Mouse (Mus musculus): ENCODE data around the gene Fhad1. TPM values are rescaled to one million over a fixed set of nuclear protein-coding genes. Genes with fewer than 3 reads are reported as not detected.
A peak's percentile ranks its signal among the peaks of the same experiment; 100 is the strongest.

The Fhad1 gene
- polyA plus RNA-seq, 1 experiment = 0.28 TPM

- no peaks in the 10 kb centered on the region for H3K4me1 ChIP-seq (ENCODE audit: control insufficient read depth, insufficient read depth, low read length)
- H3K27ac ChIP-seq (ENCODE audit: insufficient read depth, low read depth, low read length) = no peak within 1 kb of the TSS
- peak; percentile 81 for DNase-seq
- TF ChIP-seq CTCF (conservative IDR thresholded peaks at IDR 0.05; ENCODE audit: insufficient read depth, insufficient read length, low read depth, low read length) = no peak
- TF ChIP-seq POLR2A (IDR thresholded peaks at IDR 0.05; ENCODE audit: low read depth, low read length) = peak; percentile 46
- 1% methylated on average over 73 of the region's 73 CpGs for WGBS
- no peaks in the 10 kb centered on the region for H3K36me3 ChIP-seq (ENCODE audit: control insufficient read depth, insufficient read depth, low read length)
- no peaks in the 10 kb centered on the region for H3K27me3 ChIP-seq (replicated peaks; ENCODE audit: control insufficient read depth, insufficient read depth, low read length)
- H3K4me3 ChIP-seq (ENCODE audit: insufficient read depth, low read depth, low read length) = peak within 1 kb of the TSS; percentile 66
Measured at GRCm38 (mm10) chr4:141874601-141875460, 140.1 kb downstream of the Fhad1 start, which contains the start of gene Efhd2. Gene Efhd2, minus strand, starts transcription at chr4:141874920.

DNA sequence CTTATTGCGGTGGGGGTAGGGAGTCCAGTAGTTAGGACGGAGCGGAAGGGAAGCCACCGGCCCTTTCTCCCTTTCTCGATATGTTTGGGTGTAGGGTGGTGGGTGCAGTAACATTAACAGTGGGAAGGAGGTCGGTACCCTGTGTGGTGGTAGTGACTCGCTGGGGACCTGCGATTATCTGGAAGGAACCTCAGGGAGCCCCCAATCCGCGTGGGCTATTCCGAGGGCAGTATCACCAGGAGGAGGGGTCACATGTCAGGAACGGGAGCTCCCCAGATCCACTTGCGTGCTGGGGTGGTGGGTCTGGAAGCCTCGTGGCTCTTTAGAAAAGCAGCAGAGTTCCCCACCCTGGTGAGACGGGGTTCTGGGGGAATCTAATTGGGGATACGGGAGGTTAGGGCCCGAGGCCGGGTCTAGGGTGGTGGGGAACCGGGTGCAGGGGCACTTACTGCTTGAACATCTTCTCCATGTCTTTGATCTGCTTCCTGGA lies 140.7 kb downstream of the Fhad1 start:
- Histone ChIP-seq H3K36me3 (ENCODE audit: control insufficient read depth, insufficient read depth, low read length) (no peaks in the 10 kb centered on the region), H3K4me1 (ENCODE audit: control insufficient read depth, insufficient read depth, low read length) (no peaks in the 10 kb centered on the region), H3K27me3 (replicated peaks; ENCODE audit: control insufficient read depth, insufficient read depth, low read length) (no peaks in the 10 kb centered on the region), H3K4me3 (ENCODE audit: insufficient read depth, low read depth, low read length) (peak overlapping the region; percentile 66), H3K27ac (ENCODE audit: insufficient read depth, low read depth, low read length) (no peak overlapping the region)
- TF ChIP-seq POLR2A (IDR thresholded peaks at IDR 0.05; ENCODE audit: low read depth, low read length) (no peak), CTCF (conservative IDR thresholded peaks at IDR 0.05; ENCODE audit: insufficient read depth, insufficient read length, low read depth, low read length) (no peak)
- DNase-seq = no peak
- 4% methylated on average over 19 of the region's 19 CpGs for WGBS

GRCm38 (mm10) chr4:141872977-141873376 lies 141.9 kb downstream of the Fhad1 start:
- Histone ChIP-seq H3K27ac (ENCODE audit: insufficient read depth, low read depth, low read length) (no peak overlapping the region), H3K36me3 (ENCODE audit: control insufficient read depth, insufficient read depth, low read length) (no peaks in the 10 kb centered on the region), H3K4me1 (ENCODE audit: control insufficient read depth, insufficient read depth, low read length) (no peaks in the 10 kb centered on the region), H3K4me3 (ENCODE audit: insufficient read depth, low read depth, low read length) (no peak overlapping the region; the same call in 1 of the 2 replicates), H3K27me3 (replicated peaks; ENCODE audit: control insufficient read depth, insufficient read depth, low read length) (no peaks in the 10 kb centered on the region)
- DNase-seq = peak; percentile 38
- 58% methylated on average over 9 of the region's 9 CpGs for WGBS
- TF ChIP-seq POLR2A (IDR thresholded peaks at IDR 0.05; ENCODE audit: low read depth, low read length) = no peak
- no peak for TF ChIP-seq CTCF (conservative IDR thresholded peaks at IDR 0.05; ENCODE audit: insufficient read depth, insufficient read length, low read depth, low read length)

DNA sequence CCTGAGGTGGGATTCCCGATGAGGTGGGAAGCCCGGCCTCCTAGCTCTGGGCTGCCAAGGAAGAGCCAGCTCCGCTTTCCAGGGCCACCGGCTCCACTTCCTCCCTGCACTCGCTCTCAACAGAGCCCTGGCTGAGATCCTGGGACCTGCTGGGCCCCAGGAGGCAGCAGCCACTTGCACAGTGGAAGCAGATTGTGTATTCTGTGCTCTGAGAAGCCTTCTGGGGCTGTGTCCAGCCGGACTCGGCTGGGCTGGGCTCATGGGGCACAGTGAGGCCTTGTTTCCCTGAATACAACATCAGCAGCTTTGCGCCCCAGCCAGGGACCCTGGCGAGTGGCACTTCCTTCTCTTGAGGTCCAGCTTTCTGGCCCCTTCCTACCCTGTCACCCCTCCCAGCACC lies 143.0 kb downstream of the Fhad1 start:
- no peak overlapping the region for H3K27ac ChIP-seq (ENCODE audit: insufficient read depth, low read depth, low read length)
- H3K27me3 ChIP-seq (replicated peaks; ENCODE audit: control insufficient read depth, insufficient read depth, low read length) = no peaks in the 10 kb centered on the region
- H3K4me3 ChIP-seq (ENCODE audit: insufficient read depth, low read depth, low read length) = no peak overlapping the region
- WGBS = 72% methylated on average over 9 of the region's 9 CpGs
- 0 out of 2 replicates have a peak, but pooled peaks cover 7% of the 10 kb centered on the region for H3K4me1 ChIP-seq (ENCODE audit: control insufficient read depth, insufficient read depth, low read length)
- TF ChIP-seq POLR2A (IDR thresholded peaks at IDR 0.05; ENCODE audit: low read depth, low read length) (no peak), CTCF (conservative IDR thresholded peaks at IDR 0.05; ENCODE audit: insufficient read depth, insufficient read length, low read depth, low read length) (no peak)
- no peak for DNase-seq
- no peaks in the 10 kb centered on the region for H3K36me3 ChIP-seq (ENCODE audit: control insufficient read depth, insufficient read depth, low read length)

DNA sequence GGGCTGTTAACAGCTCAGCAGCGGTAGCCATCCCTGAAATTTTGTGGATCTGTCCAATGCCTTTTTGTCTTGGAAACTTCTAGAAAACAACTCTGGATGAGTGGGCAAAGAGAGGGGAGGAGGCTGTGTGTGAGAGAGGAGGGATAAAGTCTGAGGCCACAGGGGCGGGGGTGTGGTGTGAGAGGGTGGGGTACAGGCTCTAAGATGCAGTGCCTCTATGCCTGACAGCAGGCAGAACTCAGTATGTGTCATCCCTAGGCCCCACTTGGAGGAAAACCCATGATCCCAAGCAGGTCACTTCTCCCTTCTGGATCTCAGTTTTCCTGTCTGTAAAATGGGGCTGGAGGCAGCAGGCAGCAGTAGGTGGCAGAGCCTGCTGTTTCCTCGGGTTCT lies 143.6 kb downstream of the Fhad1 start:
- no peaks in the 10 kb centered on the region for H3K27me3 ChIP-seq (replicated peaks; ENCODE audit: control insufficient read depth, insufficient read depth, low read length)
- WGBS = 82% methylated on average over 3 of the region's 3 CpGs
- DNase-seq = no peak

GRCm38 (mm10) chr4:141870666-141871332 lies 144.1 kb downstream of the Fhad1 start:
- Histone ChIP-seq H3K4me3 (ENCODE audit: insufficient read depth, low read depth, low read length) (no peak overlapping the region), H3K27me3 (replicated peaks; ENCODE audit: control insufficient read depth, insufficient read depth, low read length) (no peaks in the 10 kb centered on the region), H3K27ac (ENCODE audit: insufficient read depth, low read depth, low read length) (no peak overlapping the region), H3K4me1 (ENCODE audit: control insufficient read depth, insufficient read depth, low read length) (0 out of 2 replicates have a peak, but pooled peaks cover 10% of the 10 kb centered on the region), H3K36me3 (ENCODE audit: control insufficient read depth, insufficient read depth, low read length) (no peaks in the 10 kb centered on the region)
- peak; percentile 86 for DNase-seq
- 60% methylated on average over 11 of the region's 11 CpGs for WGBS
- TF ChIP-seq CTCF (conservative IDR thresholded peaks at IDR 0.05; ENCODE audit: insufficient read depth, insufficient read length, low read depth, low read length) (no peak), POLR2A (IDR thresholded peaks at IDR 0.05; ENCODE audit: low read depth, low read length) (no peak)

More for the DNA sequence above, 143.6 kb downstream of the Fhad1 start:
- TF ChIP-seq POLR2A (IDR thresholded peaks at IDR 0.05; ENCODE audit: low read depth, low read length) = no peak
- H3K4me3 ChIP-seq (ENCODE audit: insufficient read depth, low read depth, low read length) = no peak overlapping the region
- H3K36me3 ChIP-seq (ENCODE audit: control insufficient read depth, insufficient read depth, low read length) = no peaks in the 10 kb centered on the region
- H3K4me1 ChIP-seq (ENCODE audit: control insufficient read depth, insufficient read depth, low read length) = 0 out of 2 replicates have a peak, but pooled peaks cover 10% of the 10 kb centered on the region
- no peak overlapping the region for H3K27ac ChIP-seq (ENCODE audit: insufficient read depth, low read depth, low read length)

Data from kidney, adult 2 months (tissue).